Mouse (Mus musculus): Measurements from ENCODE around the gene Mafb. TPM values are rescaled to one million over a fixed set of nuclear protein-coding genes. Genes with fewer than 3 reads are reported as not detected.

The Mafb gene
- polyA plus RNA-seq, 1 experiment, result 11.6 TPM

GRCm38 (mm10) chr2:160354319-160354718 is 12.5 kb downstream of the Mafb start:
- no peak overlapping the region for H3K4me3 ChIP-seq (ENCODE audit: insufficient read depth, low read length)
- H3K4me1 ChIP-seq (ENCODE audit: control insufficient read depth, insufficient read depth, low read length), result no peaks in the 10 kb centered on the region
- TF ChIP-seq CTCF (IDR thresholded peaks at IDR 0.05; ENCODE audit: extremely low read depth, insufficient read depth, low read length), result no peak
- TF ChIP-seq POLR2A (IDR thresholded peaks at IDR 0.05; ENCODE audit: extremely low read depth, insufficient read depth, low read length), result no peak
- no peak overlapping the region for H3K27ac ChIP-seq (ENCODE audit: insufficient read depth, low read length)

DNA sequence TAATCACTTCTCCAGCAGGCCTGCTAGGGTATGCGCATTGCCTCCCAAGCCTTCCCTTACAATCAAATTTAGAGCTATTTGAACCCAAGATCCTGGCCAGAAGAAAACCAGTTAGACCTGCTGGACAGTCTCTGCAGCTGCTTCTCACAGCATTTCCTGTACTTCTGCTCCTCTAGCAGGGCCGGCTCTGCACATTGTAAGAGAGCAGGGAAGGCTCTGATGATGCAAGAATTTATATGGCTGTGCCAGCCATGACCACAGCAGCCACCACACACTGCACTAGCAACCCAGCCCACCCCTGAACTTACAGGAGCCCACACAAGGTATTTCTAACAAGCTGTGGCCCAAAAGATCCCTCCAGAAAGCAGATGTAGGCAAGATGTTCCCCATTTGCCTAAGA is 13.3 kb downstream of the Mafb start:
- H3K27ac ChIP-seq (ENCODE audit: insufficient read depth, low read length), result no peak overlapping the region
- no peaks in the 10 kb centered on the region for H3K4me1 ChIP-seq (ENCODE audit: control insufficient read depth, insufficient read depth, low read length)
- TF ChIP-seq CTCF (IDR thresholded peaks at IDR 0.05; ENCODE audit: extremely low read depth, insufficient read depth, low read length) (no peak), POLR2A (IDR thresholded peaks at IDR 0.05; ENCODE audit: extremely low read depth, insufficient read depth, low read length) (no peak)
- H3K4me3 ChIP-seq (ENCODE audit: insufficient read depth, low read length), result no peak overlapping the region

GRCm38 (mm10) chr2:160351038-160351574 is 15.8 kb downstream of the Mafb start:
- TF ChIP-seq POLR2A (IDR thresholded peaks at IDR 0.05; ENCODE audit: extremely low read depth, insufficient read depth, low read length) (no peak), CTCF (IDR thresholded peaks at IDR 0.05; ENCODE audit: extremely low read depth, insufficient read depth, low read length) (no peak)
- Histone ChIP-seq H3K4me3 (ENCODE audit: insufficient read depth, low read length) (no peak overlapping the region), H3K4me1 (ENCODE audit: control insufficient read depth, insufficient read depth, low read length) (no peaks in the 10 kb centered on the region), H3K27ac (ENCODE audit: insufficient read depth, low read length) (no peak overlapping the region)

GRCm38 (mm10) chr2:160349578-160349977 is 17.3 kb downstream of the Mafb start:
- Histone ChIP-seq H3K27ac (ENCODE audit: insufficient read depth, low read length) (no peak overlapping the region), H3K4me3 (ENCODE audit: insufficient read depth, low read length) (no peak overlapping the region), H3K4me1 (ENCODE audit: control insufficient read depth, insufficient read depth, low read length) (no peaks in the 10 kb centered on the region)
- TF ChIP-seq CTCF (IDR thresholded peaks at IDR 0.05; ENCODE audit: extremely low read depth, insufficient read depth, low read length), result no peak
- TF ChIP-seq POLR2A (IDR thresholded peaks at IDR 0.05; ENCODE audit: extremely low read depth, insufficient read depth, low read length), result no peak

- Histone ChIP-seq H3K4me3 (ENCODE audit: insufficient read depth, low read length) (no peak overlapping the region), H3K27ac (ENCODE audit: insufficient read depth, low read length) (no peak overlapping the region), H3K4me1 (ENCODE audit: control insufficient read depth, insufficient read depth, low read length) (no peaks in the 10 kb centered on the region)
- TF ChIP-seq CTCF (IDR thresholded peaks at IDR 0.05; ENCODE audit: extremely low read depth, insufficient read depth, low read length) (no peak), POLR2A (IDR thresholded peaks at IDR 0.05; ENCODE audit: extremely low read depth, insufficient read depth, low read length) (no peak)
Observed at GRCm38 (mm10) chr2:160348796-160349195, 18.1 kb downstream of the Mafb start.

DNA sequence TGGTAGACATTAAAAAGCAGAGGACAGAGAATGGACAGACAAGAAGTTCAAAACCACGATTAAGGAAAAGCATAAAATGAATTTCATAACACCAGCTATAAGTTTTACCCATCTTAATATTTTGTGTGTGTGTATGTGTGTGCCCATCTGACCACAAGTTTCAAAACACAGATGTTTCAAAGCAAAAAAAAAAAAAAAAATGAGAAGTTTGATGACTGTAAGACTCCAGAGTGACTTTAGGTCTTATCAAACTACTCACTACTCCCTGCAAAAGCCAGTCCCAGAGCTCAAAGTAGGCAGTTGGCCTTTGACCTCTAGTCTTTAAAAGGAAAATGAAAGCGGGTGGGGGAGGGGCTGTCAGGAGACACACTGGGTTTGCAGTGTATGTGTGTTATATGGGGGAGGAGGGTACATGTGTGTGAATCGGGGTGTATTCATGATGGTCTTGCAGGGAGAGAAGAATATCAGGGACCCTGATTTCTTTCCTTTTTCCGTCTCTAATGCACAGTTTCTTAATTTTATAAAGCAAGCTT is 18.7 kb downstream of the Mafb start:
- no peak for TF ChIP-seq CTCF (IDR thresholded peaks at IDR 0.05; ENCODE audit: extremely low read depth, insufficient read depth, low read length)
- no peak for TF ChIP-seq POLR2A (IDR thresholded peaks at IDR 0.05; ENCODE audit: extremely low read depth, insufficient read depth, low read length)

GRCm38 (mm10) chr2:160345644-160346043 is 21.2 kb downstream of the Mafb start:
- H3K4me3 ChIP-seq (ENCODE audit: insufficient read depth, low read length), result no peak overlapping the region
- no peaks in the 10 kb centered on the region for H3K4me1 ChIP-seq (ENCODE audit: control insufficient read depth, insufficient read depth, low read length)
- H3K27ac ChIP-seq (ENCODE audit: insufficient read depth, low read length), result no peak overlapping the region
- TF ChIP-seq POLR2A (IDR thresholded peaks at IDR 0.05; ENCODE audit: extremely low read depth, insufficient read depth, low read length), result no peak
- no peak for TF ChIP-seq CTCF (IDR thresholded peaks at IDR 0.05; ENCODE audit: extremely low read depth, insufficient read depth, low read length)

More for the DNA sequence above, 18.7 kb downstream of the Mafb start:
- Histone ChIP-seq H3K4me3 (ENCODE audit: insufficient read depth, low read length) (no peak overlapping the region), H3K27ac (ENCODE audit: insufficient read depth, low read length) (no peak overlapping the region), H3K4me1 (ENCODE audit: control insufficient read depth, insufficient read depth, low read length) (no peaks in the 10 kb centered on the region)

DNA sequence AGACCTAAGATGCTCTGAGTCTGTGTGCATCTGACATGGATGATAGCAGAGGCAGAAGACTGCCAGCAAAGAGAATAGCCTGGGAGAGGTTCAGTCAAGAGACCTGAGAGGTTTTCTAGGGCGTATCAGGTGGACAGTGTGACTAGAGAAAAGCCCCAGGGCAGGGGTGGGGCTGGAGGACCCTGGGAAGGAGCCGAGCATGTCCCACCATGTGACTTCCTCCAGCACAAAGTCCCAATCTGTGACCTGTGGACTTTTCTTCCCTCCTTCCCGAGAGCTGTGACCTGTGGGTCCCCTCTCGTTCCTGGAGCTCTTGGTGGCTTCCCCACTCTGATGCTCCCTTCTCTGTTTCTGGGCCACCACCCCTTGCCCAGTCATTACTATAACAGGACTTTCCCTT is 26.7 kb downstream of the Mafb start:
- no peak for TF ChIP-seq CTCF (IDR thresholded peaks at IDR 0.05; ENCODE audit: extremely low read depth, insufficient read depth, low read length)
- no peak for TF ChIP-seq POLR2A (IDR thresholded peaks at IDR 0.05; ENCODE audit: extremely low read depth, insufficient read depth, low read length)

GRCm38 (mm10) chr2:160339595-160339994 is 27.3 kb downstream of the Mafb start:
- Histone ChIP-seq H3K4me1 (ENCODE audit: control insufficient read depth, insufficient read depth, low read length) (no peaks in the 10 kb centered on the region), H3K27ac (ENCODE audit: insufficient read depth, low read length) (no peak overlapping the region), H3K4me3 (ENCODE audit: insufficient read depth, low read length) (no peak overlapping the region)
- TF ChIP-seq POLR2A (IDR thresholded peaks at IDR 0.05; ENCODE audit: extremely low read depth, insufficient read depth, low read length) (no peak), CTCF (IDR thresholded peaks at IDR 0.05; ENCODE audit: extremely low read depth, insufficient read depth, low read length) (no peak)

More for the DNA sequence above, 26.7 kb downstream of the Mafb start:
- Histone ChIP-seq H3K4me3 (ENCODE audit: insufficient read depth, low read length) (no peak overlapping the region), H3K4me1 (ENCODE audit: control insufficient read depth, insufficient read depth, low read length) (no peaks in the 10 kb centered on the region), H3K27ac (ENCODE audit: insufficient read depth, low read length) (no peak overlapping the region)

- TF ChIP-seq CTCF (IDR thresholded peaks at IDR 0.05; ENCODE audit: extremely low read depth, insufficient read depth, low read length) (no peak), POLR2A (IDR thresholded peaks at IDR 0.05; ENCODE audit: extremely low read depth, insufficient read depth, low read length) (no peak)
- Histone ChIP-seq H3K4me3 (ENCODE audit: insufficient read depth, low read length) (no peak overlapping the region), H3K27ac (ENCODE audit: insufficient read depth, low read length) (no peak overlapping the region), H3K4me1 (ENCODE audit: control insufficient read depth, insufficient read depth, low read length) (no peaks in the 10 kb centered on the region)
Observed at GRCm38 (mm10) chr2:160336053-160336452, 30.8 kb downstream of the Mafb start.
